Mouse (Mus musculus) frontal cortex, adult 2 months (tissue): ENCODE data around the gene Kcng4. TPM values are rescaled to one million over a fixed set of nuclear protein-coding genes. Genes with fewer than 3 reads are reported as not detected.

Source experiments
- DNase-seq, 2 experiments: peaks; one replicate each; pipeline ENCODE4 v3.0.0; 2022; ENCODE audit warnings: low spot score in 1 of 2; ENCODE audit errors: extremely low spot score in 1 of 2
- polyA plus RNA-seq: library from polyadenylated mRNA; depleted of rRNA; stranded (reverse); fragments of >200 nt; gene quantifications from 2 replicates; pipeline ENCODE4 v1.2.3, GENCODE M21; 2012

Kcng4 gene
- polyA plus RNA-seq, 1 experiment: 3.1 TPM

- DNase-seq: no peak
Observed at GRCm38 (mm10) chr8:119617586-119617985, 17.9 kb downstream of the Kcng4 start.

- DNase-seq: no peak
Observed at GRCm38 (mm10) chr8:119616811-119617210, 18.7 kb downstream of the Kcng4 start.

GRCm38 (mm10) chr8:119616358-119616757, 19.1 kb downstream of the Kcng4 start:
- no peak for DNase-seq

GRCm38 (mm10) chr8:119615096-119615495, 20.4 kb downstream of the Kcng4 start:
- DNase-seq: no peak

GRCm38 (mm10) chr8:119612471-119612870, 23.0 kb downstream of the Kcng4 start, which contains the start of gene Adad2:
Gene Adad2 (plus strand): TSS chr8:119612747.
- DNase-seq: no peak

- no peak for DNase-seq
Observed at GRCm38 (mm10) chr8:119606224-119606623, 29.3 kb downstream of the Kcng4 start.

- peak; percentile 87 to 97 for DNase-seq
Observed at GRCm38 (mm10) chr8:119604996-119605395, 30.5 kb downstream of the Kcng4 start, which contains the start of gene Taf1c. Gene Taf1c (minus strand): TSS chr8:119605222.

- no peak for DNase-seq
Observed at GRCm38 (mm10) chr8:119604398-119604803, 31.1 kb downstream of the Kcng4 start.

- no peak for DNase-seq
Observed at GRCm38 (mm10) chr8:119603771-119604170, 31.7 kb downstream of the Kcng4 start.

GRCm38 (mm10) chr8:119591456-119591855, 44.0 kb downstream of the Kcng4 start:
- DNase-seq: no peak

- DNase-seq: no peak
Observed at GRCm38 (mm10) chr8:119590348-119590747, 45.1 kb downstream of the Kcng4 start.

- no peak for DNase-seq
Observed at GRCm38 (mm10) chr8:119588844-119589243, 46.6 kb downstream of the Kcng4 start.

- DNase-seq: no peak
Observed at GRCm38 (mm10) chr8:119588321-119588720, 47.2 kb downstream of the Kcng4 start.

- DNase-seq: no peak
Observed at GRCm38 (mm10) chr8:119585901-119586300, 49.6 kb downstream of the Kcng4 start.

- DNase-seq: no peak
Observed at GRCm38 (mm10) chr8:119580441-119581161, 54.9 kb downstream of the Kcng4 start.

- no peak for DNase-seq
Observed at GRCm38 (mm10) chr8:119579096-119579495, 56.4 kb downstream of the Kcng4 start.

- DNase-seq: no peak
Observed at GRCm38 (mm10) chr8:119575366-119575726, 60.1 kb downstream of the Kcng4 start.

GRCm38 (mm10) chr8:119574437-119575365, 60.8 kb downstream of the Kcng4 start, which contains the start of the genes Hsdl1 and Dnaaf1:
Gene Hsdl1 (minus strand): TSS chr8:119575183.
Gene Dnaaf1 (plus strand): TSS chr8:119575235.
- peak; percentile 84 to 96 for DNase-seq
